ENCODE assay signal across 20 mouse cellular contexts in genomic region chr5:78602599-78602998, GRCm38 (mm10).
A peak's percentile ranks its signal among the peaks of the same experiment; 100 is the strongest.
DNase-seq lines count a peak whose midpoint lies in the region; ATAC-seq lines count a peak whose summit lies in the region.
"Had no signal": no experiment of that assay in that cellular context is flagged by ENCODE, and none has a peak within 500 bp of the region (broad histone marks: within the 10 kb centered on the region; RNA-seq: fewer than 3 reads in every experiment).

No protein-coding gene starts in this region.

- H3K4me2 ChIP-seq in kidney, embryonic 14.5 days (replicated peaks; ENCODE audit: low read depth, low read length), result no peak overlapping the region
- no peak overlapping the region for H3K4me2 ChIP-seq in embryonic facial prominence, embryonic 11.5 days (ENCODE audit: low read depth, low read length)
- H3K4me2 ChIP-seq in limb, embryonic 11.5 days (ENCODE audit: low read depth, severe bottlenecking), result no peak overlapping the region
- H3K4me2 ChIP-seq in neural tube, embryonic 15.5 days, result no peak overlapping the region
- H3K4me2 ChIP-seq: forebrain, embryonic 13.5 days; hindbrain, embryonic 13.5 days had no signal

- H3K9ac ChIP-seq in kidney, embryonic 14.5 days (ENCODE audit: low read depth, low read length), result no peak overlapping the region
- no peak overlapping the region for H3K9ac ChIP-seq in embryonic facial prominence, embryonic 11.5 days (replicated peaks; ENCODE audit: low read length)
- no peak overlapping the region for H3K9ac ChIP-seq in limb, embryonic 11.5 days (ENCODE audit: low read length)
- H3K9ac ChIP-seq in neural tube, embryonic 15.5 days (replicated peaks), result no peak overlapping the region
- H3K9ac ChIP-seq: forebrain, embryonic 13.5 days; forebrain, postnatal 0 days; hindbrain, embryonic 13.5 days had no signal

- no peaks in the 10 kb centered on the region for H3K4me1 ChIP-seq in kidney, embryonic 14.5 days (ENCODE audit: control insufficient read depth, insufficient read depth, low read length)
- H3K4me1 ChIP-seq in embryonic facial prominence, embryonic 11.5 days (ENCODE audit: control insufficient read depth, insufficient read depth, low read length), result no peaks in the 10 kb centered on the region
- no peaks in the 10 kb centered on the region; the same call in 1 of the 2 replicates for H3K4me1 ChIP-seq in limb, embryonic 11.5 days (ENCODE audit: control insufficient read depth, insufficient read depth, low read length)
- H3K4me1 ChIP-seq in neural tube, embryonic 15.5 days, result no peaks in the 10 kb centered on the region
- H3K4me1 ChIP-seq: forebrain, embryonic 13.5 days; hindbrain, embryonic 13.5 days had no signal

- peaks cover 5% of the 10 kb centered on the region; the same call in 1 of the 2 replicates for H3K9me3 ChIP-seq in kidney, embryonic 14.5 days (ENCODE audit: control insufficient read depth, low read length)
- H3K9me3 ChIP-seq in embryonic facial prominence, embryonic 11.5 days (replicated peaks; ENCODE audit: control insufficient read depth, low read length), result no peaks in the 10 kb centered on the region
- no peaks in the 10 kb centered on the region for H3K9me3 ChIP-seq in limb, embryonic 11.5 days (ENCODE audit: control insufficient read depth, low read length)
- no peaks in the 10 kb centered on the region for H3K9me3 ChIP-seq in neural tube, embryonic 15.5 days (replicated peaks)
- H3K9me3 ChIP-seq: forebrain, embryonic 13.5 days; hindbrain, embryonic 13.5 days had no signal

- H3K4me3 ChIP-seq in kidney, embryonic 14.5 days (ENCODE audit: low read length), result no peak overlapping the region
- H3K4me3 ChIP-seq in embryonic facial prominence, embryonic 11.5 days (ENCODE audit: low read depth, low read length), result no peak overlapping the region
- H3K4me3 ChIP-seq in limb, embryonic 11.5 days (ENCODE audit: low read depth, low read length), result no peak overlapping the region
- no peak overlapping the region for H3K4me3 ChIP-seq in neural tube, embryonic 15.5 days (replicated peaks)
- H3K4me3 ChIP-seq: forebrain, embryonic 13.5 days; gastrocnemius, adult 2 months; hindbrain, embryonic 13.5 days had no signal

- no peak for DNase-seq in kidney, postnatal 36 days
- peak; percentile 23 for DNase-seq in embryo, embryonic 10.5 days (ENCODE audit: low spot score)
- peak; percentile 35 for DNase-seq in embryonic facial prominence, embryonic 11.5 days (ENCODE audit: low spot score)
- DNase-seq in limb, embryonic 11.5 days (ENCODE audit: low spot score), result no peak
- DNase-seq in liver, result no peak
- DNase-seq in right cerebral cortex, postnatal 36 days (ENCODE audit: low spot score in 2 of 2), result no peak
- DNase-seq: adrenal gland, postnatal 10 days; cerebellum, adult 11 months; cerebellum, adult 8-10 months; cerebellum, postnatal 14 days; forebrain, postnatal 0 days; gastrocnemius, adult 2 months; gastrocnemius, postnatal 36 days; heart, adult 11 months; heart, postnatal 10 days had no signal

- no peaks in the 10 kb centered on the region for H3K27me3 ChIP-seq in kidney, embryonic 14.5 days (ENCODE audit: control insufficient read depth, insufficient read depth, low read length)
- no peaks in the 10 kb centered on the region for H3K27me3 ChIP-seq in embryonic facial prominence, embryonic 11.5 days (ENCODE audit: control insufficient read depth, insufficient read depth, low read length)
- no peaks in the 10 kb centered on the region for H3K27me3 ChIP-seq in limb, embryonic 11.5 days (ENCODE audit: control insufficient read depth, insufficient read depth, low read length)
- no peaks in the 10 kb centered on the region for H3K27me3 ChIP-seq in neural tube, embryonic 15.5 days (replicated peaks)
- H3K27me3 ChIP-seq: forebrain, embryonic 13.5 days; hindbrain, embryonic 13.5 days had no signal

- ATAC-seq in kidney, embryonic 14.5 days (ENCODE audit: low FRiP score, low TSS enrichment), result peak; percentile 96
- peak; percentile 44; the same call in 1 of the 2 replicates for ATAC-seq in embryonic facial prominence, embryonic 11.5 days (replicated peaks; ENCODE audit: insufficient number of reproducible peaks, low FRiP score, low TSS enrichment, low read depth)
- peak; percentile 77; the same call in 1 of the 2 replicates for ATAC-seq in limb, embryonic 11.5 days (ENCODE audit: insufficient number of reproducible peaks, low FRiP score, low TSS enrichment, low read depth)
- no peak for ATAC-seq in neural tube, embryonic 15.5 days (ENCODE audit: low FRiP score)
- ATAC-seq: forebrain, embryonic 13.5 days; forebrain, postnatal 0 days; hindbrain, postnatal 0 days had no signal

- H3K36me3 ChIP-seq in kidney, embryonic 14.5 days (ENCODE audit: control insufficient read depth, insufficient read depth, low read length), result no peaks in the 10 kb centered on the region
- no peaks in the 10 kb centered on the region for H3K36me3 ChIP-seq in embryonic facial prominence, embryonic 11.5 days (replicated peaks; ENCODE audit: control insufficient read depth, insufficient read depth, low read depth, low read length)
- H3K36me3 ChIP-seq in limb, embryonic 11.5 days (ENCODE audit: control insufficient read depth, insufficient read depth, low read length), result no peaks in the 10 kb centered on the region
- no peaks in the 10 kb centered on the region for H3K36me3 ChIP-seq in neural tube, embryonic 15.5 days
- H3K36me3 ChIP-seq: hindbrain, embryonic 13.5 days had no signal

- no peak overlapping the region for H3K27ac ChIP-seq in kidney, embryonic 14.5 days (ENCODE audit: low read depth, low read length)
- no peak overlapping the region for H3K27ac ChIP-seq in embryonic facial prominence, embryonic 11.5 days (replicated peaks; ENCODE audit: low read depth, low read length)
- no peak overlapping the region for H3K27ac ChIP-seq in limb, embryonic 11.5 days (replicated peaks; ENCODE audit: low read depth, low read length)
- no peak overlapping the region for H3K27ac ChIP-seq in neural tube, embryonic 15.5 days (replicated peaks)
- H3K27ac ChIP-seq: forebrain, embryonic 13.5 days; gastrocnemius, adult 2 months; hindbrain, embryonic 13.5 days; hindbrain, postnatal 0 days had no signal

Comparison
In these comparisons a context has a peak if more than half of its experiments do, and no peak if none do; other contexts are left out.
1. DNase-seq: peak in embryo, embryonic 10.5 days (single experiment) and embryonic facial prominence, embryonic 11.5 days (single experiment); none in kidney, postnatal 36 days (0 of 2), limb, embryonic 11.5 days (single experiment), liver (single experiment) and right cerebral cortex, postnatal 36 days (0 of 2).